Mouse (Mus musculus) kidney, embryonic 15.5 days (tissue): ENCODE results near the gene Ugt3a1. TPM values are rescaled to one million over a fixed set of nuclear protein-coding genes. Genes with fewer than 3 reads are reported as not detected.
"Not testable (repeated sequence)": the region's sequence is repeated elsewhere in the genome, so short reads cannot be mapped to it uniquely, and the experiment has no call there.

Source experiments
- ATAC-seq: fragments of 200-750 bp; cut with Nextera tagmentation; replicated peaks from 2 replicates; pipeline ENCODE4 v1.8.0; 2017; ENCODE audit warnings: moderate TSS enrichment; ENCODE audit not compliant: low FRiP score
- H3K27ac ChIP-seq: fragments of 300-500 bp; sonication (generic); 2 replicates; pipeline ENCODE4 v1.5.1; 2015; ENCODE audit warnings: mild to moderate bottlenecking, inconsistent platforms
- H3K27me3 ChIP-seq: fragments of 300-500 bp; sonication (generic); 2 replicates; pipeline ENCODE4 v1.6.1; 2015; ENCODE audit warnings: inconsistent platforms
- H3K36me3 ChIP-seq: fragments of 300-500 bp; sonication (generic); 2 replicates; pipeline ENCODE4 v1.6.1; 2015; ENCODE audit warnings: inconsistent platforms
- H3K4me1 ChIP-seq: fragments of 300-500 bp; sonication (generic); 2 replicates; pipeline ENCODE4 v1.6.1; 2015; ENCODE audit warnings: inconsistent platforms
- H3K4me2 ChIP-seq: fragments of 300-500 bp; sonication (generic); 2 replicates; pipeline ENCODE4 v1.6.1; 2015; ENCODE audit warnings: moderate library complexity, mild to moderate bottlenecking, inconsistent platforms
- H3K4me3 ChIP-seq: fragments of 300-500 bp; sonication (generic); replicated peaks from 2 replicates; pipeline ENCODE4 v1.5.1; 2015; ENCODE audit warnings: mild to moderate bottlenecking, inconsistent platforms
- H3K9ac ChIP-seq: fragments of 300-500 bp; sonication (generic); 2 replicates; pipeline ENCODE4 v1.6.1; 2015; ENCODE audit warnings: mild to moderate bottlenecking, inconsistent platforms
- H3K9me3 ChIP-seq: fragments of 300-500 bp; sonication (generic); replicated peaks from 2 replicates; pipeline ENCODE4 v1.6.1; 2016; ENCODE audit warnings: inconsistent platforms
- WGBS: fragments of 180-500 bp; shearing (Covaris S2); methylation state at CpG from one replicate; pipeline ENCODE4 v1.1.7; 2015; ENCODE audit warnings: mixed read lengths; 5-methylcytosine and 5-hydroxymethylcytosine counted together
- polyA plus RNA-seq: library from polyadenylated mRNA; unstranded; fragments of >200 nt; fragmentation: Nextera tagmentation; extraction: Ambion mirVana; gene quantifications from 2 replicates; pipeline ENCODE4 v1.2.1, GENCODE M21; 2015

The Ugt3a1 gene
- polyA plus RNA-seq: 0.13 and 0.17 TPM in 2 replicates

DNA sequence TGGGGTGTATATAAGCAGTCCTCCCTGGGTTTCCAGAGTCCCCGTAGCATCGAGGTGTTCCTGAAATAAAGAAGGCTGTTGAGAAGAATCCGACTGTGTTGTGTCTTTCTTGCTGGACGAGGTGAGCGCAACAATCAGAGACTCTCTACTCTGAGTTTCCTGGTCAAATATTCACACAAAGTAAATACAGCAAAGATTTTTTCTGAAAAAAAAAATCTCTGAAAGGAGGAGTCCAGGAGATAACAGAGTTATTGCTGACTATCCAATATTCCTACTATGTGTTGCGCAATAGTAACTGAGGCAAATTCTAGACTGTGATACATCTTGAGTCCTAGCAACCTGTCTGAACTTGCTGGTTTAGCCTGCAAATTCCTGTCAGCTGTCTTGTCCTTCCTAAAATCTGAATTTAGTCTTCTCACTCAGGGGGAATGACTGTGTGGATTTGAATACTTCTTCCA is at the start of gene Ugt3a1:
Ugt3a1 (plus strand) TSS at position 51 of the 458 bp plus-strand sequence.
- Histone ChIP-seq H3K27me3 (no peaks in the 10 kb centered on the region), H3K9ac (no peak within 1 kb of the TSS), H3K4me2 (no peak within 1 kb of the TSS), H3K4me3 (no peak within 1 kb of the TSS), H3K4me1 (no peaks in the 10 kb centered on the region), H3K36me3 (no peaks in the 10 kb centered on the region), H3K9me3 (no peaks in the 10 kb centered on the region), H3K27ac (no peak within 1 kb of the TSS)
- 91% methylated on average over 6 of the region's 6 CpGs for WGBS
- ATAC-seq: no peak

DNA sequence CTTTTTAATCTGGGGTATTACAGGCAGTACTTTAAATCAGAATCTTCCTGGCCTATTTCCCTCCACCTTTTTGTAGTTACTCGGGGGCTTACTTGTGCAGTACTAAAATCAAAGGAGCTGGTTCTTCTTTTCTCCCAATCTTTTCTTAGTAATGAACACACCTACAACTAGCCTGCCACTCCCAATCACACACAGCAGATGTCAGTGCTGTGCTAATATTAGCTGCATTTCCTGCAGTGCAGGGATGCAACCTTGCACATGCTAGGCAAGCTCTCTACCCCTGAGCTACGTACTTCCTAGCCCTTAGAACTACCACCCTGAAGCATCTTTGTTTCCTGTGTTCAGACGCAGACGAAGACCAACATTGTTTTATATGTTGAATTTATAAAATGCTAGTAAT is 45.8 kb upstream of the Ugt3a1 start:
- not testable (repeated sequence) for H3K27me3 ChIP-seq
- WGBS: 82% methylated on average over 4 of the region's 4 CpGs

DNA sequence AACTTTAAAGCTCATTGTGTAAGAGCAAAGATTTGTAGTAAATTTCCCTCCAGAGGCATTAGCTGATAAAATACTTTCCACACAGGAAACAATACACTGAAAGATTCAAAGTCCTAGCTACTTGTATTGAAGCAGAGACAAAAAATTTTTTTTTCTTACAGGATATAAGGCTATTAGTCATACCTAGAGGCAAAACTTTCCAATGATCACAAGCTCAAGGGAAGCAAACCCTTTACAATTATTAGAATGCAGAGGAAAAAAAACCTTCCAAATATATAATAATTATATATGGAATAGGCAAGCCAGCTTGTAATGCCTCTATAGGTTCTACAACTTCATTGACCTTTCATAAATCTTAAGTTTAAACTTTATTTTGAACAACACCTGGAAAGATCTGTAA is 30.3 kb upstream of the Ugt3a1 start:
- H3K4me3 ChIP-seq: no peak overlapping the region
- H3K4me1 ChIP-seq: no peaks in the 10 kb centered on the region
- no peak overlapping the region for H3K9ac ChIP-seq
- H3K27me3 ChIP-seq: no peaks in the 10 kb centered on the region
- no peak overlapping the region for H3K27ac ChIP-seq
- H3K9me3 ChIP-seq: no peaks in the 10 kb centered on the region
- H3K4me2 ChIP-seq: no peak overlapping the region
- H3K36me3 ChIP-seq: no peaks in the 10 kb centered on the region
- ATAC-seq: no peak

More for the DNA sequence above, 45.8 kb upstream of the Ugt3a1 start:
- not testable (repeated sequence) for ATAC-seq, H3K27ac ChIP-seq, H3K9ac ChIP-seq, H3K36me3 ChIP-seq, H3K4me1 ChIP-seq, H3K4me3 ChIP-seq, H3K4me2 ChIP-seq, H3K9me3 ChIP-seq

DNA sequence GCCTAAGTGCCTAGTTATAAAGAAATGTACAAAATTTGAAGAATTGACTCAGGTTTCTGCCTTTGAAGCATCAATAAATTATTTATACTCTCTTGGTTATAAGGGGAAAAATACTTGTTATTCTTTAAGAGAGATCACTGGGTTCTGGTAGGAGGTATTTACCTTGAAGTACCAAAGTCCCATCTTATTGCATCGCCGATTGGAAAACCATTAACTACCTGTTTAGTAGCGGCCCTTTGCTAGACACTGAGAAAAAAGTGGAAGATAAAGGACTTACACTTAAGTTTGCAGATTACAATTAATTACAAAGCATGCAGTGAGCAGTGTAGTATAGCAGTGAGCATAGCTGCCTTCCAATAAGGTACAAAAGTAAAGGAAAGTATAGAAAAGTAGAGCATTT is 23.8 kb upstream of the Ugt3a1 start:
- H3K4me2 ChIP-seq: no peak overlapping the region
- H3K27ac ChIP-seq: no peak overlapping the region
- no peaks in the 10 kb centered on the region for H3K36me3 ChIP-seq
- no peaks in the 10 kb centered on the region for H3K4me1 ChIP-seq
- H3K9ac ChIP-seq: no peak overlapping the region
- no peak overlapping the region for H3K4me3 ChIP-seq
- no peaks in the 10 kb centered on the region for H3K9me3 ChIP-seq
- 86% methylated on average over 3 of the region's 3 CpGs for WGBS
- no peaks in the 10 kb centered on the region for H3K27me3 ChIP-seq
- ATAC-seq: no peak

DNA sequence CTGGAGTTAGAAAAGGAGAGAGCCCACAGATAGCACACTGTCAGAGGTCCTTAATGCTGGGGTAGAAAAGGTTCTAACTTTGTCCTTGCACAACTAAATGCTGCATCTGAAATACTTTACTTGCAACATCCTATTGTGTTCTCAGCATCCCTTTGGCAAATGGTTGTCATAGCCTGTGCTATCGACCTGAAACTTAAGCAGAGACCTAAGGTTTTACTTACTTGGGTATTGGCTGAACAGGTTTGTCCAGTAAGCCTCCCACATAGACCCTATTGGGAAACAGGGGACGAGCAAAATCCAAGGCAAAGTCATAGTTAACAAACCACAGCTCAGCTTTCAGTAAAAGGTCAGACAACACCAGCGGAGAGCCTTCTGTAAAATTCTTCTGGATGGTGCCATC is 16.1 kb upstream of the Ugt3a1 start:
- Histone ChIP-seq H3K9me3 (no peaks in the 10 kb centered on the region), H3K4me3 (no peak overlapping the region), H3K27me3 (no peaks in the 10 kb centered on the region), H3K4me2 (no peak overlapping the region), H3K9ac (no peak overlapping the region), H3K4me1 (no peaks in the 10 kb centered on the region), H3K27ac (no peak overlapping the region), H3K36me3 (no peaks in the 10 kb centered on the region)
- WGBS: 70% methylated on average over 3 of the region's 3 CpGs
- no peak for ATAC-seq

DNA sequence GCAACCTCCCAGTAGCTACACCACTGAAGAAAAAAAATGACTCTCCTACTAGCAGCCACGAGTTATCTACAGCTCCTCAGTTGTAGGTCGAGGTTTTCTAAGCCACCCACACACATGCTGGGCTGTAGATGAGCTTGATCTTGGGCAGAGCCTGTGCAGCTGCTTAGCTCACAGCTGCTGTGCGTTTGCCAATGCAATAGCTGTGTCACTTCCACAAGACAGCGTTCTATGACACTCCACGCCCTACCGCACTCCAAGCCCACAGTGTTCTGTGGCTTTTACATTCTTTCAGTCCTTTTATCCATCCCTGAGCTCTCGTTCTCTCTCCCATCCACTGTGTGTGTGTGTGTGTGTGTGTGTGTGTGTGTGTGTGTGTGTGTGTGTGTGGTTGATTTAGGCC is 4.8 kb upstream of the Ugt3a1 start:
- no peak overlapping the region for H3K27ac ChIP-seq
- no peaks in the 10 kb centered on the region for H3K9me3 ChIP-seq
- ATAC-seq: no peak
- H3K4me3 ChIP-seq: no peak overlapping the region
- H3K4me2 ChIP-seq: no peak overlapping the region
- H3K9ac ChIP-seq: no peak overlapping the region
- H3K36me3 ChIP-seq: no peaks in the 10 kb centered on the region
- 72% methylated on average over 7 of the region's 7 CpGs for WGBS
- H3K4me1 ChIP-seq: no peaks in the 10 kb centered on the region
- no peaks in the 10 kb centered on the region for H3K27me3 ChIP-seq

DNA sequence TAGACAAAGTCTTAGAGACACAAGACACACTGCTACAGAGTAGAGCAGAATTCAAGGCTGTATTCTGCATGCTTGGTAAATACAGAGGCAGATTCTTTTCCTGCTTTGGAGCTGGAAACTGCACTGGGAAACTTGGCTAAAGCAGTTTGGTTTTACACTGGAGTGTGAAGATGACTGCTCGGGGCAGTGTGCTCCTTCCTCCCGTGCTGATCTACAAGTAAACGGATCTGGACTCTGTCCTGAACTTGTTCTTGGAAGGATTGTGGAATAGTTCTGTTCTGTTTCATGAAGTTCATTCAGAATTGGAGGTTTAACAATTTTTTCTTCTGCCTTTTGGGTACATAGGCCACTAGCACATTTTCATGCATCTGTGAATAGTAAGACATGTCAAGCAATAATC is 2.3 kb downstream of the Ugt3a1 start:
- Histone ChIP-seq H3K4me3 (no peak overlapping the region), H3K27me3 (no peaks in the 10 kb centered on the region), H3K27ac (no peak overlapping the region), H3K36me3 (no peaks in the 10 kb centered on the region), H3K4me2 (no peak overlapping the region), H3K9me3 (no peaks in the 10 kb centered on the region), H3K9ac (no peak overlapping the region), H3K4me1 (no peaks in the 10 kb centered on the region)
- WGBS: 75% methylated on average over 3 of the region's 3 CpGs
- ATAC-seq: no peak

DNA sequence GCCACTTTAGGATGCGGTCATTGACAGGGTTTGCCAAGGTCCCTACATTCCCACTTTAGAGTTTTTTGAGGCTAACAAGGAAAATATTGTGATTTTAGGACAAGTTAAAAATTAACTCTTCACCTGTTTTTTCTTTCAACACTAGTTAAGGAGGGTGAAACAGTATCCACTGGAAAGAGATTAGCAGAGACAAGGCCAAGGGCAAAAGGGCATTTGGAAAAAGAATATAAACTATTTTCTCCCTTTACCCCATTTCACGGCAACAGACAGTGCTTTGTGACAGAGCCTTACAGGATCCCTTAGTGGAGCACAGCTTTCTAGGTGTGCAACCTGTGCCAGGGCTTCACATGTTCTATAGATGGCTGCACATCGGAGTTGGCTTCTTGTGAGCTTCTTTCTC is 2.9 kb downstream of the Ugt3a1 start:
- no peak overlapping the region for H3K4me3 ChIP-seq
- ATAC-seq: no peak
- WGBS: 79% methylated on average over 3 of the region's 3 CpGs
- no peaks in the 10 kb centered on the region for H3K4me1 ChIP-seq
- H3K4me2 ChIP-seq: no peak overlapping the region
- no peaks in the 10 kb centered on the region for H3K36me3 ChIP-seq
- H3K27me3 ChIP-seq: no peaks in the 10 kb centered on the region
- H3K9me3 ChIP-seq: no peaks in the 10 kb centered on the region
- H3K9ac ChIP-seq: no peak overlapping the region
- H3K27ac ChIP-seq: no peak overlapping the region

DNA sequence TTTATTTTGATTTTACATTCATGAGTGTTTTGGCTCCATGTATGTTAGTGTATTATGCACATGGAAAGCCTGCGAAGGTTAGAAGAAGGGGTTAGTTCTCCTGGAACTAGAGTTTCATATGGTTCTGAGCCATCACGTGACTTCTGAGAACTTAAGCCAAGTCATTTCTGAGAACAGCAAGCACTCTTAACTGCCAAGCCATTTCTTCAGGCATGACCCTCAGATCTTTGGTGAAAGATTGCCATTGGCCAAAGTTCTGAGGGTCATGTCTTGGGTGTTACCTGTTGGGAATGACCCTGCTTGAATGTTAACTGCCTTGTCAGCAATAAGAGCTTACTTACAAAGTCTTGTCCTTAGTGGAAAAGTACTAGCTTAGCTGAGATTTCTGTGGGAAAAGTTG is 6.5 kb downstream of the Ugt3a1 start:
- H3K4me3 ChIP-seq: no peak overlapping the region
- H3K4me2 ChIP-seq: no peak overlapping the region
- 91% methylated on average over 2 of the region's 2 CpGs for WGBS
- no peak overlapping the region for H3K9ac ChIP-seq
- ATAC-seq: no peak
- H3K27ac ChIP-seq: no peak overlapping the region
- no peaks in the 10 kb centered on the region for H3K4me1 ChIP-seq
- no peaks in the 10 kb centered on the region for H3K9me3 ChIP-seq
- H3K27me3 ChIP-seq: no peaks in the 10 kb centered on the region
- no peaks in the 10 kb centered on the region for H3K36me3 ChIP-seq

DNA sequence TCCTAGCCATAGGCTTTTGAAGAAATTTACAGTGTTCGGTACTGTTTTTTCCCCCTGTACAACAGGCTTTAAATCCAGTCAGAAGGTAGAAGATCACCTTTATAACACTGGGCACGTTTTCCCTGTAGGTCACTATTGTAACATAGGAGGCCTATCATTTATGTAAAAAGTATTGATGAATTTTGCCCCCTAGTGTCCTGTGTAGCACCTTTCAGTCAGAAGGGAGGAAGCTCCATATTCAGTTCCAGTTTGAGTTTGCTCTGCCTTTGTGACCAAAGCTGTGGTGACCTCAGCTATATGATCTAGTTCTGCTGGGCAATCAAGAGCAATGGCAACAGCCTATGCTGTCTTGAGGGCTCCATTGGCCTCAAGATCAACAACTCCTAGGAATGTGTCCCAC is 13.0 kb downstream of the Ugt3a1 start:
- Histone ChIP-seq H3K27ac (no peak overlapping the region), H3K9me3 (no peaks in the 10 kb centered on the region), H3K36me3 (no peaks in the 10 kb centered on the region), H3K4me2 (no peak overlapping the region), H3K27me3 (no peaks in the 10 kb centered on the region), H3K4me1 (no peaks in the 10 kb centered on the region), H3K4me3 (no peak overlapping the region), H3K9ac (no peak overlapping the region)
- no peak for ATAC-seq
- 62% methylated on average over 2 of the region's 2 CpGs for WGBS

DNA sequence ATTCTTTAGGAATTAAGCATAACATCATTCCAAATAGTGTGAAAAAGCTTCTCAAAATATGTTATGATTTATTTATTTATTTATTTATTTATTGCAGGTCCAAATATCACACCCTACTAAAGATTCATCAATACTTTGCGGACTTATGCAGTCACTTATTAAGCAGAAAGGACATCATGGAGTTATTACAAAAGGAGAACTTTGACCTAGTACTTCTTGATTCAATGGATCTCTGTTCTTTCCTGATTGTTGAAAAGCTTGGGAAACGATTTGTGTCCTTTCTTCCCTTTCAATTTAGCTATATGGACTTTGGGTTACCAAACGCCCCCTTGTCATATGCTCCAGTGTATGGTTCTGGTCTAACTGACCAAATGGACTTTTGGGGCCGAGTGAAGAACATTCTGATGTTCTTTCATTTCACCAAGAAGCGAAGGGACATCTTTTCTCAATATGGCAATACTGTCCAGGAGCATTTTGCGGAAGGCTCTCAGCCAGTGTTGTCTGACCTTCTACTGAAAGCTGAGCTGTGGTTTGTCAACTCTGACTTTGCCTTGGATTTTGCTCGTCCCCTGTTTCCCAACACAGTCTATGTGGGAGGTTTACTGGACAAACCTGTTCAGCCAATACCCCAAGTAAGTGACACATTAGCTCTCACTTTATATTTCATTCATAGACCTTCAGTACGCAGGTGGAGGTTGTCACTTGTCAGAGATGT is 29.4 kb downstream of the Ugt3a1 start:
- WGBS: 83% methylated on average over 8 of the region's 8 CpGs
- ATAC-seq: no peak
- H3K27me3 ChIP-seq: no peaks in the 10 kb centered on the region

DNA sequence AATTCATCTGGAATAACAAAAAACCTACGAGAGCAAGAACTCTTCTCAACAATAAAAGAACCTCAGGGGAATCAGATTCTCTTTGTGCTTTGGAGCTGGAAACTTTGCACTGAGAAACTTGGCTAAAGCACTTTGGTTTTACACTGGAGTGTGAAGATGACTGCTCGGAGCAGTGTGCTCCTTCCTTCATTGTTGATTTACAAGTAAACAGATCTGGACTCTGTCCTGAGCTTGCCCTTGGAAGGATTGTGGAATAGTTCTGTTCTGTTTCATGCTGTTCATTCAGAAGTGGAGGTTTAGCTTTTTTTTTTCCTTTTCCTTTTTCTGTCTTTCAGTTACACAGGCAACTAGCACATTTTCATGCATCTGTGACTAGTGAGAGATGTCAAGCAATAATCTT is 57.9 kb downstream of the Ugt3a1 start:
- Histone ChIP-seq H3K27ac (no peak overlapping the region), H3K36me3 (no peaks in the 10 kb centered on the region), H3K27me3 (no peaks in the 10 kb centered on the region), H3K4me1 (no peaks in the 10 kb centered on the region), H3K4me3 (no peak overlapping the region), H3K9me3 (no peaks in the 10 kb centered on the region), H3K4me2 (no peak overlapping the region), H3K9ac (no peak overlapping the region)
- ATAC-seq: no peak
- WGBS: 66% methylated on average over 2 of the region's 2 CpGs

More for the DNA sequence above, 29.4 kb downstream of the Ugt3a1 start:
- Histone ChIP-seq H3K9ac (no peak overlapping the region), H3K4me2 (no peak overlapping the region), H3K36me3 (no peaks in the 10 kb centered on the region), H3K4me1 (no peaks in the 10 kb centered on the region), H3K9me3 (no peaks in the 10 kb centered on the region), H3K4me3 (no peak overlapping the region), H3K27ac (no peak overlapping the region)

DNA sequence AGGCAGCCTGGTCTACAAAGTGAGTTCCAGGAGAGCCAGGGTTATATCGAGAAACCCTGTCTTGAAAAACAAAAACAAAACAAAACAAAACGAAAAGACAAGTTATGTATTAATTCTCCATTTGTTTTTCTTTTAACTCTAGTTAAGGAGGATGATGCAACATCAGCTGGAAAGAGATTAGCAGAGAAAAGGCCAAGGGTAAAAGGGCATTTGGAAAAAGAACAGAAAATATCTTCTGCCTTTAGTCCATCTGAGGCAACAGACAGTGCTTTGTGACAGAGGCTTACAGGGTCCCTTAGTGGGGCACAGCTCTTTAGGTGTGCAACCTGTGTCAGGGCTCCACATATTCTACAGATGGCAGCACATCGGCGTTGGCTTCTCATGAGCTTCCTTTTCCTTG is 58.7 kb downstream of the Ugt3a1 start, which contains the start of gene Ugt3a2:
Ugt3a2 (plus strand) TSS at position 210 of the 400 bp plus-strand sequence.
- Histone ChIP-seq H3K4me1 (no peaks in the 10 kb centered on the region), H3K9ac (no peak within 1 kb of the TSS), H3K27me3 (no peaks in the 10 kb centered on the region), H3K27ac (no peak within 1 kb of the TSS), H3K36me3 (no peaks in the 10 kb centered on the region), H3K4me2 (no peak within 1 kb of the TSS), H3K4me3 (no peak within 1 kb of the TSS), H3K9me3 (no peaks in the 10 kb centered on the region)
- no peak for ATAC-seq
- 87% methylated on average over 4 of the region's 4 CpGs for WGBS
